Mouse (Mus musculus) heart, adult 2 months (tissue): ENCODE results near the gene Spz1.

Experiments used
- CTCF ChIP-seq: fragments of 200-600 bp; IDR thresholded peaks from 2 replicates; pipeline ENCODE4 v1.8.1; 2022; ENCODE audit warnings: antibody characterized with exemption, mild to moderate bottlenecking, moderate library complexity
- EP300 ChIP-seq: fragments of 200-500 bp; IDR thresholded peaks from 2 replicates; pipeline ENCODE4 v1.6.1; 2011; ENCODE audit warnings: low read depth, low read length, control low read depth; ENCODE audit not compliant: insufficient read depth
- POLR2A ChIP-seq: fragments of 200-500 bp; IDR thresholded peaks from 2 replicates; pipeline ENCODE4 v1.6.1; 2011; ENCODE audit warnings: mild to moderate bottlenecking, low read depth, low read length, control low read depth; ENCODE audit not compliant: insufficient read depth

- TF ChIP-seq CTCF: no peak
- TF ChIP-seq POLR2A: no peak
- TF ChIP-seq EP300: no peak
These were observed at the start of gene Spz1 for GRCm38 (mm10) chr13:92576072-92576471.
